ENCODE assay signal across 8 mouse cellular contexts in genomic region chr17:47833628-47834481, GRCm38 (mm10). TPM values are rescaled to one million over a fixed set of nuclear protein-coding genes. Genes with fewer than 3 reads are reported as not detected.
A peak's percentile ranks its signal among the peaks of the same experiment; 100 is the strongest.
DNase-seq lines count a peak whose midpoint lies in the region; ATAC-seq and TF ChIP-seq lines count a peak whose summit lies in the region.

No protein-coding gene starts in this region.

- no peak for TF ChIP-seq EP300 in lung, postnatal 0 days (IDR thresholded peaks at IDR 0.05)

- ATAC-seq in CD4-positive, CD25-positive, alpha-beta regulatory T cell, adult 4 months, result no peak
- ATAC-seq in hindbrain, embryonic 12.5 days (ENCODE audit: low FRiP score), result no peak
- ATAC-seq in lung, postnatal 0 days, result no peak
- no peak for ATAC-seq in erythroid progenitor cell, adult 5-6 weeks (replicated peaks; ENCODE audit: low FRiP score, poor library complexity, severe bottlenecking)

- no peaks in the 10 kb centered on the region for H3K36me3 ChIP-seq in hindbrain, embryonic 12.5 days
- no peaks in the 10 kb centered on the region for H3K36me3 ChIP-seq in lung, postnatal 0 days (ENCODE audit: insufficient read depth, low read length)

- DNase-seq in CD4-positive, CD25-positive, alpha-beta regulatory T cell, adult 2 months (ENCODE audit: low read depth, low spot score), result peak; percentile 16
- peak; percentile 23 for DNase-seq in brain, embryonic 14.5 days (ENCODE audit: low read depth)
- peak; percentile 36 for DNase-seq in lung, postnatal 0 days (ENCODE audit: low spot score)
- no peak for DNase-seq in cerebellum, adult 8-10 months
- DNase-seq in natural killer cell, adult 2 months (ENCODE audit: low spot score in 2 of 2), result no peak

- H3K27ac ChIP-seq in hindbrain, embryonic 12.5 days, result peak overlapping the region; percentile 70; the same call in 1 of the 2 replicates
- H3K27ac ChIP-seq in lung, postnatal 0 days (ENCODE audit: low read length), result peak overlapping the region; percentile 66

- peaks cover 54% of the 10 kb centered on the region for H3K27me3 ChIP-seq in hindbrain, embryonic 12.5 days
- H3K27me3 ChIP-seq in lung, postnatal 0 days (replicated peaks; ENCODE audit: insufficient read depth, low read length), result no peaks in the 10 kb centered on the region

- no peak for TF ChIP-seq POLR2A in brain, embryonic 14.5 days (IDR thresholded peaks at IDR 0.05; ENCODE audit: borderline replicate concordance, extremely low read depth, insufficient read depth, insufficient read length, poor library complexity, severe bottlenecking)

- H3K9ac ChIP-seq in hindbrain, embryonic 12.5 days, result peak overlapping the region; percentile 47; the same call in 1 of the 2 replicates
- peak overlapping the region; percentile 32; the same call in 1 of the 2 replicates for H3K9ac ChIP-seq in lung, postnatal 0 days (replicated peaks; ENCODE audit: low read depth)

- H3K4me2 ChIP-seq in hindbrain, embryonic 12.5 days (replicated peaks), result peak overlapping the region; percentile 70
- peak overlapping the region; percentile 93 for H3K4me2 ChIP-seq in lung, postnatal 0 days (replicated peaks; ENCODE audit: low read depth, low read length)

- WGBS in hindbrain, embryonic 12.5 days, result under 1% methylated on average over 45 of the region's 45 CpGs
- WGBS in lung, postnatal 0 days, result under 1% methylated on average over 41 of the region's 45 CpGs

- TF ChIP-seq CTCF in brain, embryonic 14.5 days (IDR thresholded peaks at IDR 0.05; ENCODE audit: borderline replicate concordance, extremely low read depth, insufficient read depth, insufficient read length), result no peak
- TF ChIP-seq CTCF in lung, postnatal 0 days (IDR thresholded peaks at IDR 0.05), result no peak

- H3K4me1 ChIP-seq in hindbrain, embryonic 12.5 days, result peaks cover 46% of the 10 kb centered on the region
- peaks cover 12% of the 10 kb centered on the region; the same call in 1 of the 2 replicates for H3K4me1 ChIP-seq in lung, postnatal 0 days (ENCODE audit: insufficient read depth, low read depth, low read length)

- H3K4me3 ChIP-seq in hindbrain, embryonic 12.5 days, result peak overlapping the region; percentile 59
- peak overlapping the region; percentile 66 for H3K4me3 ChIP-seq in lung, postnatal 0 days (ENCODE audit: low read depth, low read length)

- H3K9me3 ChIP-seq in hindbrain, embryonic 12.5 days (replicated peaks), result no peaks in the 10 kb centered on the region
- H3K9me3 ChIP-seq in lung, postnatal 0 days (ENCODE audit: low read length), result no peaks in the 10 kb centered on the region

RNA-seq across cellular contexts. Expression of gene Mdfi, which starts 0.6 kb away (rescaled TPM):
- polyA plus RNA-seq in CD4-positive, CD25-positive, alpha-beta regulatory T cell, adult 4 months (2017; shearing (Covaris generic)), result not detected
- polyA plus RNA-seq in brain, embryonic 14.5 days (2012; rRNA removed), result 35.8 and 37.8 TPM in 2 replicates
- polyA plus RNA-seq in hindbrain, embryonic 12.5 days (2016; fragmentation: Nextera tagmentation; extraction: Ambion mirVana), result 15.0 and 20.9 TPM in 2 replicates
- polyA plus RNA-seq in lung, postnatal 0 days (2015; fragmentation: Nextera tagmentation; extraction: Ambion mirVana), result 8.3 and 9.3 TPM in 2 replicates
- total RNA-seq in erythroid progenitor cell, adult 5-6 weeks (2015; ENCODE audit: low replicate concordance), result not detected in 2 replicates
- not detected in 2 replicates for total RNA-seq in erythroid progenitor cell, adult 5-6 weeks (2017; ENCODE audit: low replicate concordance)

Comparison
In these comparisons a context has a peak if more than half of its experiments do, and no peak if none do; other contexts are left out.
1. DNase-seq: peak in CD4-positive, CD25-positive, alpha-beta regulatory T cell, adult 2 months (single experiment), brain, embryonic 14.5 days (single experiment) and lung, postnatal 0 days (single experiment); none in cerebellum, adult 8-10 months (single experiment) and natural killer cell, adult 2 months (0 of 2).